Mouse (Mus musculus) R1 (cell line): ENCODE measurements around the gene Plscr3.
A peak's percentile ranks its signal among the peaks of the same experiment; 100 is the strongest.

Source experiments
- DNase-seq: peaks from one replicate; pipeline ENCODE4 v3.0.0-alpha.2; 2018; ENCODE audit warnings: low read depth, low spot score

Gene Plscr3

GRCm38 (mm10) chr11:69846198-69846680 lies at the start of gene Plscr3:
Plscr3 (plus strand) TSS chr11:69846376.
- peak; percentile 95 for DNase-seq

- DNase-seq = no peak
These were observed 48.3 kb upstream of the Plscr3 start for GRCm38 (mm10) chr11:69797924-69798323.

- peak; percentile 68 for DNase-seq
These were observed 46.6 kb upstream of the Plscr3 start for GRCm38 (mm10) chr11:69799394-69800137.

GRCm38 (mm10) chr11:69800138-69800391 lies 46.1 kb upstream of the Plscr3 start:
- no peak for DNase-seq

- DNase-seq = peak; percentile 89
These were observed 45.6 kb upstream of the Plscr3 start for GRCm38 (mm10) chr11:69800392-69801197.

- no peak for DNase-seq
These were observed 44.7 kb upstream of the Plscr3 start, which contains the start of gene Fgf11 for GRCm38 (mm10) chr11:69801379-69801977. Fgf11 (minus strand) TSS chr11:69801857.

GRCm38 (mm10) chr11:69802648-69803105 lies 43.5 kb upstream of the Plscr3 start:
- DNase-seq = peak; percentile 87

- no peak for DNase-seq
These were observed 42.8 kb upstream of the Plscr3 start for GRCm38 (mm10) chr11:69803328-69803727.

GRCm38 (mm10) chr11:69803786-69804651 lies 42.2 kb upstream of the Plscr3 start:
- peak; percentile 63 for DNase-seq

GRCm38 (mm10) chr11:69804652-69804940 lies 41.6 kb upstream of the Plscr3 start:
- peak; percentile 31 for DNase-seq

- peak; percentile 88 for DNase-seq
These were observed 40.9 kb upstream of the Plscr3 start, which contains the start of gene Tmem102 for GRCm38 (mm10) chr11:69804972-69805909. Tmem102 (minus strand) TSS chr11:69805624.

- peak; percentile 45 for DNase-seq
These were observed 39.8 kb upstream of the Plscr3 start for GRCm38 (mm10) chr11:69806378-69806777.

GRCm38 (mm10) chr11:69807641-69808040 lies 38.5 kb upstream of the Plscr3 start:
- no peak for DNase-seq

GRCm38 (mm10) chr11:69810280-69810679 lies 35.9 kb upstream of the Plscr3 start:
- no peak for DNase-seq

- DNase-seq = no peak
These were observed 31.0 kb upstream of the Plscr3 start, which contains the start of gene Gm39566 for GRCm38 (mm10) chr11:69815155-69815554. Gm39566 (minus strand) TSS chr11:69815298.

- DNase-seq = no peak
These were observed 29.7 kb upstream of the Plscr3 start for GRCm38 (mm10) chr11:69816520-69816919.

GRCm38 (mm10) chr11:69818365-69818764 lies 27.8 kb upstream of the Plscr3 start, which contains the start of gene Spem2:
Spem2 (minus strand) TSS chr11:69818465.
- no peak for DNase-seq

- DNase-seq = no peak
These were observed 27.3 kb upstream of the Plscr3 start for GRCm38 (mm10) chr11:69818871-69819270.

- no peak for DNase-seq
These were observed 24.1 kb upstream of the Plscr3 start, which contains the start of gene Spem1 for GRCm38 (mm10) chr11:69822080-69822479. Spem1 (minus strand) TSS chr11:69822180.

GRCm38 (mm10) chr11:69823456-69823855 lies 22.7 kb upstream of the Plscr3 start:
- DNase-seq = no peak
